Mouse (Mus musculus) layer of hippocampus, adult 11-12 months (tissue): ENCODE data around the gene Wdr54.

Experiments
- DNase-seq: peaks from one replicate; pipeline ENCODE4 v3.0.0; 2022; ENCODE audit warnings: low spot score

The Wdr54 gene

GRCm38 (mm10) chr6:83156259-83156684, at the start of gene Wdr54, which contains the start of gene 1700003E16Rik:
Gene Wdr54 (minus strand): TSS chr6:83156397.
Gene 1700003E16Rik (plus strand): TSS chr6:83156404.
- peak; percentile 76 for DNase-seq

GRCm38 (mm10) chr6:83205851-83206250, 49.7 kb upstream of the Wdr54 start:
- no peak for DNase-seq

DNA sequence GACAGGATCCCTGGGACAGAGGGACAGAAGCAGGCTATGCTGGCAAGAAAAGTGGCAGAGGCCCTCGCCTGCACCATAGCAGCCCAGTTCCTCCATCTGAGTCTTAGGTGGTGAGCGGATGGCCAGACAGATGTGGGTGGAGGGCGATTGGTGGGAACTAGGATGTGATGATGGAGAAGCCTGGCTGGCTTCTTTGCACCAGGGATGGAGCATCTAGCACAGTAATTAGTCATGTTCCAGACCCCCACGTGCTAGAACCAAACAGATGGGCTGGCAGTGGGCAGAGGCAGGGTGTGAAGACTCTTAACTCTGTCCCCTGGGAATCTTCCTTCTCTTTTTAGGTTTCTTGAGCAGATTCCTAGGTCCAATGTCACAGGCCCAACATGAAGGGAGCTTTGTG, 47.1 kb upstream of the Wdr54 start:
- no peak for DNase-seq

- DNase-seq, result peak; percentile 71
These were observed 41.3 kb upstream of the Wdr54 start for GRCm38 (mm10) chr6:83197345-83198004.

DNA sequence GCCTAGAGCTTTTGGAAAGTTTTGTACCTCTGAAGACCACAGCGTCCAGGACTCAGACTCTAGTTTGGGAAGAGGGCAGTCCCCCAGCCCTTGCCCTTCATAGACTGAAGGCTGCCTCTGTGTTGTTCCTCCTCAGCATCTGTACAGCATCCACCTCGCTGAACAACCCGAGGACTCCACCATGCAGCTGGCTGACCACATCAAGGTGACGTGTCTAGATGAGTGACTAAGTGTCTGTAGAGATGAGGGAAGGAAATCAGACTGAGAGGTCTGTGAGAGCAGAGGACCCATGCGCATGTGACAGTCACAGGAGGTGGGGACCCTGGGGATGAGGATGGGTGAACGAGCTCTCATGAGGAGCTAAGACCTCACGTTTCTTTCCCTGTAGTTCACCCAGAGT, 37.4 kb upstream of the Wdr54 start:
- DNase-seq, result no peak

DNA sequence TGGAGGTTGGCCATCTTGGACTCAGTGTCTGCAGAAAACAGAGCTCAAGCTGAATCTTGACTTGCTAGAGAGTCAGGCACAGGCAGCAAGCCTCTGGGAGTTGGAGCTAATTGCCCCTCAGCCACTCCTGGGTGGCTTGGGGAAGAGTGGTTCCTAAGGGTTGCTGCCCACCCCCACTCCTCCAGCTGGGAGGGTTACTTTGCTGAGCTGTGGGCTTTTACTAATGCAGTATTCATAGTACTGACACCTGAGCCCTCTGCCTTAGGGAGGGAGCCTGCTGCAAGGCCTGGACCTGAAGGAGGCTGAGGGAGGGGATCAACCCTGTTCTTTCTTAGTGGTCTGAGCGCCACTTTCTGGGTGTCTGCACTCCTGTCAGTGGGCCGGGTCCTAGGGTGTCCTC, 30.7 kb upstream of the Wdr54 start:
- DNase-seq, result no peak

GRCm38 (mm10) chr6:83185895-83186861, 30.0 kb upstream of the Wdr54 start:
- peak; percentile 89 for DNase-seq

DNA sequence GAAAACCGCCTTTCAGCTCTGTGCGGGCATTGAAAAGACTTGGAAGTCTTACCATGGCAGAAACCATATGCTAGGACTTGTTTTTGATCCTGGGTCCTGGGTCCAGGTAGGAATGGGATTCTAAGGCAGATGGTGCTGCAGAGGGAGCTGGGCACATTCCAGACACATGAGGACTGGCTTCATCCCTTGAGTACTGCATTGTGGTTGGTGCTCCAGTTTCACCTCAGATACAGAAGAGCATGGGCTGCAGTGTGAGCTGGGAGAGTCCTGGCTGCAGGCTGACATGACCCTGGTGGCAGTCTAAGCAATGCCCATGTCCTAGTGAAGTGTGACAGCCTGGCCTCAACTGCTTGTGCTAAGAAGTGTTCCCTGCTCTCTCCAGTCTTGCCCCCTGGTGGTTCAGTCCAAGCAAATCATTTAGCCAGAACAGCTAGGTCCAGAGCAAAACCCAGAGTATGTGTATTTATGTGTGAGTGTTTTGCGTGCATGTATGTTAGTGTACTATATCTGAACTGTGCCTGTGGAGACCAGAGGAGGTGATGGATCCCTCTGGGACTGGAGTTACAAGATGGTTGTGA, 28.8 kb upstream of the Wdr54 start:
- no peak for DNase-seq

- DNase-seq, result no peak
These were observed 24.4 kb upstream of the Wdr54 start for GRCm38 (mm10) chr6:83180605-83181004.

- DNase-seq, result peak; percentile 70
These were observed 23.4 kb upstream of the Wdr54 start for GRCm38 (mm10) chr6:83179390-83180117.

- no peak for DNase-seq
These were observed 19.8 kb upstream of the Wdr54 start for GRCm38 (mm10) chr6:83175996-83176395.

DNA sequence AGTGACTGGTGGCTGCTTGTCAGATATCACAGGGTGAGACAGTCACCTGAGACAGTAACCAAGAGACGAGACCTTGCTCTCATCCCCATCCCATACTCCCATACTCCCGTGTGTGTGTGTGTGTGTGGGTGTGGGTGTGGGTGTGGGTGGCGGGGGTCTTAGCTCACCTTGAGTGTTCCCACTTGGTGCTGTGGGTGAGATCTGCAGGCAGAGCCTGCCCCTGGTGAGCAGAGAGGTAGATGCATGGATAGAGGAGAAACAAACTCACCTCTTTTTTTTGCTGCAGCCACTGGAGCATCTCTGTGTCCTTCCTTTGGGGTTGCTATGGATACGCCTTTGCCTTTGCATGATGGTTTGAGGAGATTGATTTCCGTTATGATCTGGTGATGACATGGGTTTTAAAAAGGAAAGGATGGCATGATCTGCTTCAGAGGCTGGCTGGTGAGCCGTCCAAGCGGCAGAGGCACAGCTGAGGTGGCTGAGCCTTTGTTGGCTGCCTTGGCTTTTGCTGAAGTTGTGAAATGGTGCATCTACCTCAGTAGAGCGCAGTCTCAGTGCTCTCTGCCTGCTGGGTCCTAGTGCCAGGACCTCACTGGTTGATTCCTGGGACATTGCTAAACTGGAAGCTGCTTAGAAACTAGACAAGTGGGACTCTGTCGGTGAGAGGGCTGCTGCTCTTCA, 16.2 kb upstream of the Wdr54 start:
- peak; percentile 70 for DNase-seq

DNA sequence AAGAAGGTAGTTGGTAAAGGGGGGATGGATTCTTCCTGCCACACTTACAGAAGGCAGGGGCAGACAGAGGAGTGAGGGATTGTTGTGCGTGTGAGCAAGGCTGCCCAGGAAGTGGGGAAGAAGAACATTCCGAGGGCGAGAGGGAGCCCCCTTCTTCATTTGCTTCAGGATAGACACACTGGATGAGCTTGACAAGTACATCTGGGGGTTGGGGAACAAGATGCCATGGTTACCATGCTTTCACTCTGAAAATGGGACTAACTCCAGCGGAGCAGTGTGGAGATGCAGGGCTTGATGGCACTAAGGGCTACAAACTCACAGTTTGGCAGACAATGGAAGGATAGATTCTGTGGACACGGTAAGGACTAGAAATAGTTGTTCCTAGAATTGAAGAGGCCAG, 14.9 kb upstream of the Wdr54 start:
- DNase-seq, result no peak

GRCm38 (mm10) chr6:83169872-83170271, 13.7 kb upstream of the Wdr54 start:
- DNase-seq, result no peak

DNA sequence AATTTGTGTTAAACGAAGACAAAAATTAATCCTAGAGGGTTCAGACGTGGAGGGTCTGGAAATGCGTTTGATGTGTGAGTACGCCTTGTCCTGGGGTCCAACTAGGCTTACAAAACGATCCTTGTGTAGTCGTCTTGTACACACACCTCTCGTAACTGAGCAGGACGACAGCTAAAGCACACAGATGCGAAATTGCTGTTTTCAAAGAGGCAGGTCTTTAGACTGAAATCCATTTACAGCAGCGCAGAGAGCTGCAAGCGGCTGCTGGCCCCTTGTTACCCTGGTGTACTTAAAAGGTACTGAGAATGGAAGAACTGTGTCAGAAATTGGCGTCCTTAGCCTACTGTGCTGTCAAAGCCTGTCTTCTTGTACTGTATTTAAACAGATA, 10.0 kb upstream of the Wdr54 start:
- DNase-seq, result no peak

DNA sequence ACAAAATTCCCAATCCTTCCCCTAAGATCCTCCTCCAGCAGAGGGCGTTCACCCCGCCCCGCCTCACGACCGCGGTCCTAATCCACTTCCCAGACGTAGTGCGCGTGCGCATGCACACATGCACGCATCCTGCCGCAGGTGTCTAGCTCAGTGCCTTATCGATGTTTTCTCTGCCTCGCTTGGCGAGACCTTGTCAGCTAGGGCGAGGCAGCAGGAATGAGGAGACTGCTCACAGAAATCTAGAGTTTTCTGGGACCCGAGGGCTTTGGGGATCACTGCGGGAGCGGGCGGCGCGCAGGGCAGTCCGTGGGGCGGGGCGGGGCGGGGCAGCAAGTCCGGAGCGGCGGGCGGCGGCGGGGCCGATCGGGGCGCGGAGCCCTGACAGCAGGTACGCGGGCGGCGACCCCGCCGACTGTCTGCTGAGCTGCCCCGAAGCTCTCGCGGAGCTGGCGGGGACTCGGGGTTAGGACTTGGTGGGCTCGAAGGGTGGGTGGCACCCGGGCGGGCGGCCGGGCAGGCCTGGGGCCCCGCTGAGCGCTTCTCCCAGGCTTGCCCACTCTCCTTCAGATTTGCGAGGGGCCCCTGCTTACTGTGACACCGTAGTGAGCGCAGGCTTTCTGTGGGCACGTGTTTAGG, 9.5 kb upstream of the Wdr54 start, which contains the start of gene Dctn1:
TSS of gene Dctn1 (plus strand) at position 314 of the 636 bp plus-strand sequence.
- DNase-seq, result peak; percentile 93

- no peak for DNase-seq
These were observed 8.9 kb upstream of the Wdr54 start for GRCm38 (mm10) chr6:83165026-83165606.

DNA sequence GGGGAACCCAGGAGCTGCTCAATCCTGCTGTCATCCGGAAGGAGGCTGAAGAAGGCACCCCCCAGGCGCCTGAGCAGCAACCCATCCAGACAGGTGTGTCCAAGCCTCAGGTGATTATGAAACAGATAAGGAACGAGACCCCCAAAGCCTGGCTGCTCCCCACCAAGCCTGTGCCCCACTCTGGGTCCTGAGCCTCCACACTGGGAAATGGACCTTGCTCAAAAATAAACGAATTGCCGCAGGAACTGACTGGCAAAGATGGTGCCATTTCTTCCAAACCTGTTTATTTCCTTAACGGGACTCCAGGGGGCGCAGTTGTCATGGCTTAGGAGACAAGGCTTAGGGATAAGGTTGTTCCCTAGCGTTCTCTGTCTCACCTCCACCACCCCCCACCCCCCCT, 6.5 kb upstream of the Wdr54 start:
- DNase-seq, result no peak

GRCm38 (mm10) chr6:83161921-83162641, 5.9 kb upstream of the Wdr54 start:
- no peak for DNase-seq

GRCm38 (mm10) chr6:83161442-83161841, 5.2 kb upstream of the Wdr54 start:
- DNase-seq, result no peak
